Mouse (Mus musculus) MEL-GATA-1-ER (cell line): Measurements from ENCODE around the gene Park7.

Experiments
- DNase-seq: peaks from one replicate; pipeline ENCODE4 v3.0.0-alpha.2; 2012; ENCODE audit warnings: low read depth; ENCODE audit errors: extremely low read depth

Park7 gene

DNA sequence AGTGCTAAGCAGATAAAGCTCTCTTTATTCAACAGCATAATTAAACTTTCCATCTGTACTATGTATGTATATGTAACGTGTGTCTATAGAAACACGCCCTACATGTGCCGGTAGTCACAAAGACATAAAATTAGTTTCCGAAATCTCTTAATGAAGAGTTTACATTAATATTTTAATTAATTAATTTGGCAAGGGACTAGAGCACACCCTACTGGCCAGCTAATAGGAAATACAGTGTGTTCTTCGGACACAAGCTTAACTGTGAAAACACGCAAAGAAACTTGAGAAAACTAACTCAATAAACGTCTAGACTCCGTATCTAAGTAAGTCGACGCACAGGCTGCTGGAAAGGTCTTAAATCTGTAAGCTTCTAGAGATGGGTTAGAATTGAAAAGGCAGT is 64.3 kb downstream of the Park7 start:
- no peak for DNase-seq
